In the genomic region with DNA sequence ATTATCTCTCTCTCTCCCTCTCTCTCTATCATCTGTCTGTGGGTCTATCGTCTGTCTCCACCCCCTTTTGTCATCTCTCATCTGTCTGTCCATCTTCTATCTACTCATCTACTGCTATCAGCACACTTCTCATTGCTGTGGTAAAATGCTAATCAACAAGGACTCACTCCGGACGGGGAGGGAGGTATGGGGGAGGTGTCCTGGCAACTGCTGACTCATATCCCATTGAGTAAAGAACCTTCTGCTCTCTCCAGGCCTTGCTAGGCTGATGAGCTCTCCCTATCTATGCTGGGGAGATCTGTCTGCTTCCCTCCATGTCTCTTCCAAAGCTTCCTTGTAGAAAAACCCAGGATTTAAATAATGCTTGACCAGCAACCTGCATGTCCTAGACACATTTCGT, we compare ENCODE assay signal across 15 mouse cellular contexts.
"Had no signal": no experiment of that assay in that cellular context is flagged by ENCODE, and none has a peak within 500 bp of the region (broad histone marks: within the 10 kb centered on the region; RNA-seq: fewer than 3 reads in every experiment).

No protein-coding gene starts in this region.

- H3K9me3 ChIP-seq: liver, embryonic 12.5 days; lung, embryonic 15.5 days; midbrain, embryonic 15.5 days; neural tube, embryonic 12.5 days had no signal

- H3K27me3 ChIP-seq: lung, embryonic 15.5 days; midbrain, embryonic 15.5 days; neural tube, embryonic 12.5 days had no signal

- H3K9ac ChIP-seq: liver, embryonic 12.5 days; lung, embryonic 15.5 days; midbrain, embryonic 15.5 days; neural tube, embryonic 12.5 days had no signal

- DNase-seq: kidney, postnatal 10 days; kidney, postnatal 4 days; left cerebral cortex, postnatal 4 days; lung, postnatal 14 days; retina, postnatal 1 day; right cerebral cortex, postnatal 4 days; spleen, adult 18-20 months; thymus, adult 18-20 months; thymus, postnatal 14 days had no signal

- ATAC-seq: liver, embryonic 12.5 days; midbrain, embryonic 15.5 days had no signal

- H3K4me1 ChIP-seq: liver, embryonic 12.5 days had no signal

- H3K27ac ChIP-seq: layer of hippocampus, adult 2 months; liver, embryonic 12.5 days; lung, embryonic 15.5 days; macrophage; midbrain, embryonic 15.5 days; neural tube, embryonic 12.5 days had no signal

- H3K36me3 ChIP-seq: liver, embryonic 12.5 days; lung, embryonic 15.5 days; midbrain, embryonic 15.5 days; neural tube, embryonic 12.5 days had no signal

- H3K4me2 ChIP-seq: liver, embryonic 12.5 days; lung, embryonic 15.5 days; midbrain, embryonic 15.5 days; neural tube, embryonic 12.5 days had no signal

- H3K4me3 ChIP-seq: layer of hippocampus, adult 2 months; liver, embryonic 12.5 days; lung, embryonic 15.5 days; midbrain, embryonic 15.5 days; neural tube, embryonic 12.5 days had no signal
